In genomic region chr5:131596591-131596990, GRCm38 (mm10) we compare ENCODE assay signal across 14 mouse cellular contexts.
A peak's percentile ranks its signal among the peaks of the same experiment; 100 is the strongest.
DNase-seq lines count a peak whose midpoint lies in the region; ATAC-seq and TF ChIP-seq lines count a peak whose summit lies in the region.
"Had no signal": no experiment of that assay in that cellular context is flagged by ENCODE, and none has a peak within 500 bp of the region (broad histone marks: within the 10 kb centered on the region; RNA-seq: fewer than 3 reads in every experiment).

No protein-coding gene starts in this region.

- H3K4me2 ChIP-seq in hindbrain, embryonic 14.5 days (replicated peaks): no peak overlapping the region
- H3K4me2 ChIP-seq in midbrain, embryonic 15.5 days: peak overlapping the region; percentile 9; the same call in 1 of the 2 replicates
- no peak overlapping the region for H3K4me2 ChIP-seq in liver, embryonic 12.5 days
- H3K4me2 ChIP-seq: heart, embryonic 11.5 days had no signal

- no peaks in the 10 kb centered on the region for H3K9me3 ChIP-seq in embryonic facial prominence, embryonic 10.5 days
- no peaks in the 10 kb centered on the region for H3K9me3 ChIP-seq in hindbrain, embryonic 14.5 days (ENCODE audit: control insufficient read depth, low read length)
- H3K9me3 ChIP-seq in midbrain, embryonic 15.5 days: no peaks in the 10 kb centered on the region
- H3K9me3 ChIP-seq in liver, embryonic 12.5 days (replicated peaks): no peaks in the 10 kb centered on the region

- intact Hi-C loops in left cerebral cortex, adult 2 months (cut with DNase I): no loop called here

- peaks cover 95% of the 10 kb centered on the region for H3K27me3 ChIP-seq in embryonic facial prominence, embryonic 10.5 days (replicated peaks; ENCODE audit: low read depth, poor library complexity, severe bottlenecking)
- H3K27me3 ChIP-seq in hindbrain, embryonic 14.5 days (ENCODE audit: control insufficient read depth, insufficient read depth, low read length): no peaks in the 10 kb centered on the region
- 0 out of 2 replicates have a peak, but pooled peaks cover 6% of the 10 kb centered on the region for H3K27me3 ChIP-seq in midbrain, embryonic 15.5 days (replicated peaks)
- H3K27me3 ChIP-seq in liver, embryonic 12.5 days (replicated peaks): peaks cover 17% of the 10 kb centered on the region; the same call in 1 of the 2 replicates

- peak; percentile 85 for DNase-seq in brain, embryonic 14.5 days (ENCODE audit: low read depth)
- peak; percentile 69 for DNase-seq in embryonic facial prominence, embryonic 10.5 days (ENCODE audit: low spot score)
- DNase-seq in hindbrain, embryonic 14.5 days (ENCODE audit: low spot score): no peak
- no peak for DNase-seq in Muller cell, postnatal 12 days (ENCODE audit: inconsistent ontology term)
- DNase-seq in left cerebral cortex, adult 2 months (ENCODE audit: extremely low spot score in 1 of 2, low spot score in 2 of 2): no peak
- no peak for DNase-seq in gastrocnemius, adult 8-10 months (ENCODE audit: low spot score in 2 of 2)
- DNase-seq: adrenal gland, postnatal 14 days; cerebellum, postnatal 25 days; kidney, adult 8-10 months; thymus, adult 2 months had no signal

- TF ChIP-seq CTCF in brain, embryonic 14.5 days (IDR thresholded peaks at IDR 0.05; ENCODE audit: borderline replicate concordance, extremely low read depth, insufficient read depth, insufficient read length): no peak
- no peak for TF ChIP-seq CTCF in left cerebral cortex, adult 2 months (IDR thresholded peaks at IDR 0.05)

- WGBS in embryonic facial prominence, embryonic 10.5 days: under 1% methylated on average over 10 of the region's 10 CpGs
- 1% methylated on average over 10 of the region's 10 CpGs for WGBS in hindbrain, embryonic 14.5 days
- WGBS in midbrain, embryonic 15.5 days: 3% methylated on average over 10 of the region's 10 CpGs
- WGBS in liver, embryonic 12.5 days (ENCODE audit: insufficient replicate concordance): 20% methylated on average over 10 of the region's 10 CpGs

- H3K27ac ChIP-seq in embryonic facial prominence, embryonic 10.5 days (replicated peaks): peak overlapping the region; percentile 15; the same call in 1 of the 2 replicates
- peak overlapping the region; percentile 49; the same call in 1 of the 2 replicates for H3K27ac ChIP-seq in hindbrain, embryonic 14.5 days
- peak overlapping the region; percentile 76 for H3K27ac ChIP-seq in midbrain, embryonic 15.5 days
- no peak overlapping the region for H3K27ac ChIP-seq in left cerebral cortex, adult 2 months
- H3K27ac ChIP-seq in liver, embryonic 12.5 days: no peak overlapping the region

- peak overlapping the region; percentile 31 for H3K4me3 ChIP-seq in embryonic facial prominence, embryonic 10.5 days
- no peak overlapping the region for H3K4me3 ChIP-seq in hindbrain, embryonic 14.5 days (replicated peaks; ENCODE audit: low read length)
- H3K4me3 ChIP-seq in midbrain, embryonic 15.5 days: no peak overlapping the region
- no peak overlapping the region for H3K4me3 ChIP-seq in left cerebral cortex, adult 2 months
- no peak overlapping the region for H3K4me3 ChIP-seq in liver, embryonic 12.5 days

- no peaks in the 10 kb centered on the region for H3K36me3 ChIP-seq in embryonic facial prominence, embryonic 10.5 days (replicated peaks)
- no peaks in the 10 kb centered on the region for H3K36me3 ChIP-seq in hindbrain, embryonic 14.5 days (replicated peaks; ENCODE audit: control insufficient read depth, insufficient read depth)
- H3K36me3 ChIP-seq in midbrain, embryonic 15.5 days (replicated peaks): no peaks in the 10 kb centered on the region
- H3K36me3 ChIP-seq in liver, embryonic 12.5 days: no peaks in the 10 kb centered on the region
- H3K36me3 ChIP-seq: G1E had no signal

- no peak for TF ChIP-seq POLR2A in brain, embryonic 14.5 days (IDR thresholded peaks at IDR 0.05; ENCODE audit: borderline replicate concordance, extremely low read depth, insufficient read depth, insufficient read length, poor library complexity, severe bottlenecking)

- H3K9ac ChIP-seq in hindbrain, embryonic 14.5 days: peak overlapping the region; percentile 10; the same call in 1 of the 2 replicates
- no peak overlapping the region for H3K9ac ChIP-seq in midbrain, embryonic 15.5 days
- no peak overlapping the region for H3K9ac ChIP-seq in liver, embryonic 12.5 days

- no peak for ATAC-seq in hindbrain, embryonic 14.5 days (ENCODE audit: low FRiP score)
- 0 out of 2 replicates have a peak, but pooled peaks have one; percentile 15 for ATAC-seq in midbrain, embryonic 15.5 days (replicated peaks)
- ATAC-seq in liver, embryonic 12.5 days: no peak

- H3K4me1 ChIP-seq in embryonic facial prominence, embryonic 10.5 days: peaks cover 49% of the 10 kb centered on the region
- H3K4me1 ChIP-seq in hindbrain, embryonic 14.5 days (replicated peaks; ENCODE audit: control insufficient read depth, insufficient read depth, low read length): peaks cover 37% of the 10 kb centered on the region
- peaks cover 53% of the 10 kb centered on the region for H3K4me1 ChIP-seq in midbrain, embryonic 15.5 days
- H3K4me1 ChIP-seq in liver, embryonic 12.5 days: no peaks in the 10 kb centered on the region

Comparison
In these comparisons a context has a peak if more than half of its experiments do, and no peak if none do; other contexts are left out.
1. DNase-seq: peak in brain, embryonic 14.5 days (single experiment) and embryonic facial prominence, embryonic 10.5 days (single experiment); none in hindbrain, embryonic 14.5 days (single experiment), Muller cell, postnatal 12 days (single experiment), left cerebral cortex, adult 2 months (0 of 2) and gastrocnemius, adult 8-10 months (0 of 2).
2. H3K27ac ChIP-seq: peak in embryonic facial prominence, embryonic 10.5 days (single experiment), hindbrain, embryonic 14.5 days (single experiment) and midbrain, embryonic 15.5 days (single experiment); none in left cerebral cortex, adult 2 months (single experiment) and liver, embryonic 12.5 days (single experiment).